Mouse (Mus musculus): Measurements from ENCODE around the gene Cd200r1. TPM values are rescaled to one million over a fixed set of nuclear protein-coding genes. Genes with fewer than 3 reads are reported as not detected.

The Cd200r1 gene
- total RNA-seq, 2 experiments from 2014 or later: 0.85 to 1.2 TPM

DNA sequence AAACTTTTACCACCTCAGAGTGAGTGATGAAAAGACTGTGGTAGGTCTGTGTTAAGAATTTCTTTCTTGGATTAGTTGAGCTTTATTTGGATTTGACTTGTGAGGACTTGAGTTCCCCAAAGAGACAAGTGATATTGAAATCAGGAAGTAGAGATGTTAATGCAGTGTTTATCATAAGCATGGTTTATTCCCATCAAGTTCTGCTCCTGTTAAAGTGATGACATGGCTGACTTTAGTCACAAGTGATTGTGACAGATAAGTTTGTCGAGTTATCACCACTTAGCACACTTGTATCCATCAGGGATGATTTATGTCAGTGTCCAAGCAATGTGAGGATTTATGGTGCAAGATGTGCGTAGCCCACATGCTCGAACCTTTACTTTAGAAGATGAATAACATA, 66.8 kb downstream of the Cd200r1 start:
- intact Hi-C loops (cut with DNase I): loop anchor here (2.0 kb wide), 1 partner anchor 43 kb away; no protein-coding TSS in a partner anchor
- DNase-seq (ENCODE audit: low spot score in 2 of 2): no peak

DNA sequence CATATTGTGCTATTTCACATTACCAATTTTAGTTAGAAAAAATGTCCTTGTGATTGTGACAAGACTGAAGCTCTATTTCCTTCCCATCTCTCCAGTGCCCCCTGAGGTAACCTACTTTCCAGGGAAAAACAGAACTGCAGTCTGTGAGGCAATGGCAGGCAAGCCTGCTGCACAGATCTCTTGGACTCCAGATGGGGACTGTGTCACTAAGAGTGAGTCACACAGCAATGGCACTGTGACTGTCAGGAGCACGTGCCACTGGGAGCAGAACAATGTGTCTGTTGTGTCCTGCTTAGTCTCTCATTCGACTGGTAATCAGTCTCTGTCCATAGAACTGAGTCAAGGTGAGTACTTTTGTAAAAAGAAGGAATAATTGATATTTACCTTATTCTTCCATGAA, 67.7 kb downstream of the Cd200r1 start:
- intact Hi-C loops (cut with DNase I): loop anchor here (2.0 kb wide), 1 partner anchor 44 kb away; no protein-coding TSS in a partner anchor
- DNase-seq (ENCODE audit: low spot score in 2 of 2): peak; percentile 4 to 71

Other genes starting within 250 kb of the Cd200r1 start
- 10 to 100 TPM; 19.9 TPM for gene Boc, start 206.8 kb upstream of the Cd200r1 start, total RNA-seq (2021)
- 1 to 10 TPM; 5.7 to 5.9 TPM for gene Nepro, start 41.4 kb upstream of the Cd200r1 start, total RNA-seq (2021)
- 10 to 100 TPM; 23.9 to 25.3 TPM for gene Gtpbp8, start 19.4 kb upstream of the Cd200r1 start, total RNA-seq (2021)
- gene Cd200r4, start 46.0 kb downstream of the Cd200r1 start, total RNA-seq (2021): under 1 TPM; 0.21 to 0.28 TPM
- not detected for gene Cd200r2, start 101.4 kb downstream of the Cd200r1 start, total RNA-seq (2021)
- not detected for gene Cd200r3, start 177.9 kb downstream of the Cd200r1 start, total RNA-seq (2021)